8 mouse cellular contexts compared by ENCODE assay signal in genomic region chr15:77866583-77867220, GRCm38 (mm10). TPM values are rescaled to one million over a fixed set of nuclear protein-coding genes. Genes with fewer than 3 reads are reported as not detected.
DNase-seq lines count a peak whose midpoint lies in the region; ATAC-seq and TF ChIP-seq lines count a peak whose summit lies in the region.
"Had no signal": no experiment of that assay in that cellular context is flagged by ENCODE, and none has a peak within 500 bp of the region (broad histone marks: within the 10 kb centered on the region; RNA-seq: fewer than 3 reads in every experiment).

No protein-coding gene starts in this region.

- H3K4me3 ChIP-seq in liver, postnatal 0 days (ENCODE audit: low read depth, low read length) = no peak overlapping the region
- H3K4me3 ChIP-seq in embryonic facial prominence, embryonic 10.5 days = no peak overlapping the region
- H3K4me3 ChIP-seq in myocyte = no peak overlapping the region
- no peak overlapping the region for H3K4me3 ChIP-seq in forebrain, embryonic 12.5 days (replicated peaks)

- no peaks in the 10 kb centered on the region for H3K36me3 ChIP-seq in liver, postnatal 0 days (replicated peaks; ENCODE audit: insufficient read depth, low read length)
- no peaks in the 10 kb centered on the region for H3K36me3 ChIP-seq in embryonic facial prominence, embryonic 10.5 days (replicated peaks)
- H3K36me3 ChIP-seq in myocyte (ENCODE audit: control insufficient read depth, insufficient read depth) = no peaks in the 10 kb centered on the region
- H3K36me3 ChIP-seq in forebrain, embryonic 12.5 days (replicated peaks) = no peaks in the 10 kb centered on the region

- H3K27me3 ChIP-seq in liver, postnatal 0 days (ENCODE audit: insufficient read depth, low read length) = no peaks in the 10 kb centered on the region
- H3K27me3 ChIP-seq in embryonic facial prominence, embryonic 10.5 days (replicated peaks; ENCODE audit: low read depth, poor library complexity, severe bottlenecking) = no peaks in the 10 kb centered on the region
- no peaks in the 10 kb centered on the region for H3K27me3 ChIP-seq in myocyte (ENCODE audit: control insufficient read depth, insufficient read depth, insufficient read length)
- H3K27me3 ChIP-seq in forebrain, embryonic 12.5 days = no peaks in the 10 kb centered on the region

- no peaks in the 10 kb centered on the region for H3K9me3 ChIP-seq in liver, postnatal 0 days (ENCODE audit: low read length)
- H3K9me3 ChIP-seq in embryonic facial prominence, embryonic 10.5 days = no peaks in the 10 kb centered on the region
- H3K9me3 ChIP-seq in forebrain, embryonic 12.5 days = no peaks in the 10 kb centered on the region

- H3ac ChIP-seq in myocyte (ENCODE audit: control insufficient read depth, insufficient read length) = no peak overlapping the region

- H3K9ac ChIP-seq in liver, postnatal 0 days (replicated peaks) = no peak overlapping the region
- no peak overlapping the region for H3K9ac ChIP-seq in forebrain, embryonic 12.5 days

- TF ChIP-seq POLR2A in myocyte (IDR thresholded peaks at IDR 0.05; ENCODE audit: insufficient read length, low read depth) = no peak

- H3K79me2 ChIP-seq in myocyte (ENCODE audit: control insufficient read depth, insufficient read depth) = no peaks in the 10 kb centered on the region

- DNase-seq in liver, postnatal 0 days = no peak
- DNase-seq in liver (no peak), ES-CJ7 (ENCODE audit: low read depth, low spot score) (peak; percentile 80)
- no peak for DNase-seq in embryonic facial prominence, embryonic 10.5 days (ENCODE audit: low spot score)
- DNase-seq in neural tube, embryonic 10.5 days (ENCODE audit: extremely low spot score, low spot score) = no peak
- DNase-seq: thymus, postnatal 25 days had no signal

- TF ChIP-seq EP300 in liver, postnatal 0 days (IDR thresholded peaks at IDR 0.05; ENCODE audit: low read depth) = no peak

- ATAC-seq in liver, postnatal 0 days = peak; percentile 25; the same call in 1 of the 2 replicates
- ATAC-seq in forebrain, embryonic 12.5 days (ENCODE audit: low FRiP score) = no peak

- no peak for TF ChIP-seq CTCF in liver, postnatal 0 days (IDR thresholded peaks at IDR 0.05; ENCODE audit: low read depth)

- H3K4me2 ChIP-seq in liver, postnatal 0 days (ENCODE audit: low read depth, low read length) = no peak overlapping the region
- peak overlapping the region; percentile 28 for H3K4me2 ChIP-seq in myocyte (ENCODE audit: low read depth)
- no peak overlapping the region for H3K4me2 ChIP-seq in forebrain, embryonic 12.5 days

- H3K4me1 ChIP-seq in liver, postnatal 0 days (ENCODE audit: insufficient read depth) = no peaks in the 10 kb centered on the region
- H3K4me1 ChIP-seq in embryonic facial prominence, embryonic 10.5 days = peaks cover 7% of the 10 kb centered on the region
- H3K4me1 ChIP-seq in forebrain, embryonic 12.5 days = peaks cover 5% of the 10 kb centered on the region; the same call in 1 of the 2 replicates

- 58% methylated on average over 11 of the region's 11 CpGs for WGBS in liver, postnatal 0 days (ENCODE audit: insufficient replicate concordance)
- 50% methylated on average over 11 of the region's 11 CpGs for WGBS in embryonic facial prominence, embryonic 10.5 days
- WGBS in forebrain, embryonic 12.5 days = 43% methylated on average over 11 of the region's 11 CpGs

- H3K27ac ChIP-seq in liver, postnatal 0 days (ENCODE audit: low read depth) = no peak overlapping the region
- H3K27ac ChIP-seq in embryonic facial prominence, embryonic 10.5 days (replicated peaks) = peak overlapping the region; percentile 59
- no peak overlapping the region for H3K27ac ChIP-seq in forebrain, embryonic 12.5 days

TF ChIP-seq in myocyte, 11 proteins besides CTCF, POLR2A, EP300 and RAD21:
- no peak for TF ChIP-seq TCF3 (IDR thresholded peaks at IDR 0.05; ENCODE audit: insufficient read length, low read depth)
- peak; percentile 63 for TF ChIP-seq USF1 (IDR thresholded peaks at IDR 0.05; ENCODE audit: low read depth)

RNA-seq across cellular contexts. Expression of gene Myh9, which starts 24.7 kb away (rescaled TPM):
- polyA plus RNA-seq in liver, postnatal 0 days (2015; fragmentation: Nextera tagmentation; extraction: Ambion mirVana) = 17.7 and 22.4 TPM in 2 replicates
- polyA plus RNA-seq in embryonic facial prominence, embryonic 10.5 days (2016; fragmentation: Nextera tagmentation; extraction: Ambion mirVana) = 45.7 and 46.9 TPM in 2 replicates
- polyA plus RNA-seq in myocyte (2012; fragmentation: generic; extraction: Trizol) = 466 TPM
- 24.6 and 27.6 TPM in 2 replicates for polyA plus RNA-seq in forebrain, embryonic 12.5 days (2016; fragmentation: Nextera tagmentation; extraction: Ambion mirVana)
